ENCODE assay signal across 28 mouse cellular contexts in the genomic region with DNA sequence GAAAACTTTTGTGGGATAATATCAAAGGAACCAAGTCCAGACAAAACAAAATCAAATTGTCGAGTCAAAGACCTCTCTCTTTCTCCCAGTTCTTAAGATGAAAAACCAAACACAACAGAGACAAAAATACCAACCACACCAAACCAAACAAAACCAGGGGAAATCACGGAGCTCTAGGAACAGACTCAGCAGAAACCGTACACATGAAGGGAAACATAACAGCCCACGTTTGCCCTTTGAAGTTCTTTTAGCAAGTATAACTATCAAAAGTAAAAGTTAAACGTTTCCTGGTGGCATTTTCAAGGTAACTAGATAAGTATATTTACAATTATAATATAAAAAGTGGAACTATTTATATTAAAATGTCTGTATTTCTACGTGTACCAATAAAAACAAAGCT. TPM values are rescaled to one million over a fixed set of nuclear protein-coding genes. Genes with fewer than 3 reads are reported as not detected.
DNase-seq lines count a peak whose midpoint lies in the region; ATAC-seq lines count a peak whose summit lies in the region.
"Had no signal": no experiment of that assay in that cellular context is flagged by ENCODE, and none has a peak within 500 bp of the region (broad histone marks: within the 10 kb centered on the region; RNA-seq: fewer than 3 reads in every experiment).

No protein-coding gene starts in this region.

- WGBS in heart, embryonic 12.5 days: 47% methylated on average over 6 of the region's 6 CpGs

- no peak overlapping the region for H3K4me2 ChIP-seq in heart, embryonic 12.5 days
- H3K4me2 ChIP-seq: forebrain, embryonic 13.5 days; heart, embryonic 13.5 days; hindbrain, embryonic 14.5 days; intestine, embryonic 15.5 days had no signal

- no peaks in the 10 kb centered on the region for H3K4me1 ChIP-seq in heart, embryonic 12.5 days (replicated peaks)
- H3K4me1 ChIP-seq: forebrain, embryonic 10.5 days; forebrain, embryonic 13.5 days; heart, embryonic 13.5 days; intestine, embryonic 15.5 days had no signal

- no peak overlapping the region for H3K9ac ChIP-seq in heart, embryonic 12.5 days
- H3K9ac ChIP-seq: forebrain, embryonic 13.5 days; heart, embryonic 13.5 days; hindbrain, embryonic 14.5 days; intestine, embryonic 15.5 days had no signal

- intact Hi-C loops in gastrocnemius, postnatal 14 days (cut with DNase I; ENCODE audit: low total_unique reads): no loop called here

- DNase-seq in CD4-positive helper T cell, adult 2 months (ENCODE audit: low read depth, low spot score): peak; percentile 26
- DNase-seq in induced T-regulatory cell, adult 2 months (ENCODE audit: low read depth): peak; percentile 27
- no peak for DNase-seq in gastrocnemius, postnatal 25 days
- no peak for DNase-seq in gastrocnemius, postnatal 14 days
- DNase-seq: adrenal gland, adult 8-10 months; adrenal gland, postnatal 25 days; B cell, adult 2 months; cerebellum, adult 11-12 months; cerebellum, adult 8-10 months; cerebellum, postnatal 10 days; cerebellum, postnatal 36 days; gastrocnemius, postnatal 10 days; heart, adult 18-20 months; heart, postnatal 14 days; heart, postnatal 4 days; kidney, adult 11 months had no signal

- H3K9me3 ChIP-seq in heart, embryonic 12.5 days (replicated peaks): no peaks in the 10 kb centered on the region
- H3K9me3 ChIP-seq: forebrain, embryonic 13.5 days; intestine, embryonic 15.5 days had no signal

- no peak overlapping the region for H3K27ac ChIP-seq in heart, embryonic 12.5 days (ENCODE audit: poor library complexity, severe bottlenecking)
- H3K27ac ChIP-seq: forebrain, embryonic 10.5 days; forebrain, embryonic 13.5 days; heart, embryonic 13.5 days; hindbrain, embryonic 14.5 days; hindbrain, postnatal 0 days; intestine, embryonic 15.5 days had no signal

- peak; percentile 63 for ATAC-seq in CD4-positive, CD25-positive, alpha-beta regulatory T cell, adult 4 months
- no peak for ATAC-seq in heart, embryonic 12.5 days (ENCODE audit: insufficient number of reproducible peaks, low FRiP score)
- ATAC-seq: forebrain, embryonic 13.5 days; forebrain, embryonic 16.5 days; hindbrain, postnatal 0 days; intestine, embryonic 15.5 days; Patski had no signal

- H3K27me3 ChIP-seq in heart, embryonic 12.5 days (replicated peaks): no peaks in the 10 kb centered on the region
- H3K27me3 ChIP-seq: CH12.LX; forebrain, embryonic 13.5 days; heart, embryonic 13.5 days; intestine, embryonic 15.5 days; Patski had no signal

- H3K4me3 ChIP-seq in heart, embryonic 12.5 days: no peak overlapping the region
- H3K4me3 ChIP-seq: forebrain, embryonic 10.5 days; forebrain, embryonic 13.5 days; heart, embryonic 13.5 days; intestine, embryonic 15.5 days had no signal

- H3K36me3 ChIP-seq in heart, embryonic 12.5 days: no peaks in the 10 kb centered on the region
- H3K36me3 ChIP-seq: forebrain, embryonic 10.5 days; G1E; heart, embryonic 13.5 days; intestine, embryonic 15.5 days had no signal

RNA-seq across cellular contexts. Expression of a gene that starts 29.2 kb away (rescaled TPM):
- under 1 TPM in 1 of 2 experiments, not detected in 1; 0.03 TPM for polyA plus RNA-seq in CD4-positive, CD25-positive, alpha-beta regulatory T cell, adult 4 months (2017; shearing (Covaris generic))
- 10 to 100 TPM in 1 of 2 experiments, 1 to 10 TPM in 1; 8.2 to 11.9 TPM for total RNA-seq in gastrocnemius, postnatal 25 days (2021)
- 2.3 and 3.0 TPM in 2 replicates for polyA plus RNA-seq in heart, embryonic 12.5 days (2016; fragmentation: Nextera tagmentation; extraction: Ambion mirVana)
- total RNA-seq in gastrocnemius, postnatal 14 days (2021): 10 to 100 TPM; 14.7 to 17.3 TPM
- total RNA-seq: CH12.LX had no signal
- polyA plus RNA-seq: G1E had no signal

RNA-seq across cellular contexts. Expression of a gene that starts 49.9 kb away (rescaled TPM):
- not detected for polyA plus RNA-seq in CD4-positive, CD25-positive, alpha-beta regulatory T cell, adult 4 months (2017; shearing (Covaris generic))
- total RNA-seq in gastrocnemius, postnatal 25 days (2021): 10 to 100 TPM; 15.2 to 26.1 TPM
- 0.06 TPM in 1 of 2 replicates, not detected in the other for polyA plus RNA-seq in heart, embryonic 12.5 days (2016; fragmentation: Nextera tagmentation; extraction: Ambion mirVana)
- total RNA-seq in gastrocnemius, postnatal 14 days (2021): 10 to 100 TPM; 22.2 to 30.0 TPM
- total RNA-seq: CH12.LX, G1E had no signal
- polyA plus RNA-seq: forebrain, embryonic 13.5 days; forebrain, embryonic 16.5 days; G1E; Patski had no signal

Comparison
In these comparisons a context has a peak if more than half of its experiments do, and no peak if none do; other contexts are left out.
1. DNase-seq: peak in CD4-positive helper T cell, adult 2 months (single experiment) and induced T-regulatory cell, adult 2 months (single experiment); none in gastrocnemius, postnatal 25 days (single experiment) and gastrocnemius, postnatal 14 days (single experiment).